Mouse (Mus musculus) olfactory bulb, adult 2 months (tissue): ENCODE data around the gene Gm17087. TPM values are rescaled to one million over a fixed set of nuclear protein-coding genes. Genes with fewer than 3 reads are reported as not detected.

Experiments used
- H3K27ac ChIP-seq: fragments of 200-500 bp; 2 replicates; pipeline ENCODE4 v1.5.1; 2012; ENCODE audit warnings: low read depth, low read length; ENCODE audit not compliant: insufficient read depth
- H3K4me1 ChIP-seq: fragments of 200-500 bp; 2 replicates; pipeline ENCODE4 v1.6.1; 2012; ENCODE audit warnings: low read length; ENCODE audit not compliant: control insufficient read depth, insufficient read depth
- H3K4me3 ChIP-seq: fragments of 200-500 bp; 2 replicates; pipeline ENCODE4 v1.5.1; 2012; ENCODE audit warnings: mild to moderate bottlenecking, low read depth, low read length, moderate library complexity; ENCODE audit not compliant: insufficient read depth
- CTCF ChIP-seq: fragments of 200-500 bp; IDR thresholded peaks from 2 replicates; pipeline ENCODE4 v1.5.1; 2012; ENCODE audit warnings: low read depth, mild to moderate bottlenecking, low read length, moderate library complexity; ENCODE audit not compliant: insufficient read depth
- POLR2A ChIP-seq: fragments of 200-500 bp; IDR thresholded peaks from 2 replicates; pipeline ENCODE4 v1.6.1; 2012; ENCODE audit warnings: mild to moderate bottlenecking, low read depth, low read length, moderate library complexity; ENCODE audit not compliant: insufficient read depth
- WGBS: fragments of 180-500 bp; shearing (Covaris S2); methylation state at CpG from one replicate; pipeline ENCODE4 v1.1.7; 2018; 5-methylcytosine and 5-hydroxymethylcytosine counted together
- polyA plus RNA-seq: library from polyadenylated mRNA; stranded (reverse); fragments of >200 nt; gene quantifications from 2 replicates; pipeline ENCODE4 v1.2.4, GENCODE M21; 2012; ENCODE audit warnings: low replicate concordance; ENCODE audit not compliant: missing spikeins, insufficient read depth, insufficient read length

Gm17087 gene
- polyA plus RNA-seq, 1 experiment, result not detected

DNA sequence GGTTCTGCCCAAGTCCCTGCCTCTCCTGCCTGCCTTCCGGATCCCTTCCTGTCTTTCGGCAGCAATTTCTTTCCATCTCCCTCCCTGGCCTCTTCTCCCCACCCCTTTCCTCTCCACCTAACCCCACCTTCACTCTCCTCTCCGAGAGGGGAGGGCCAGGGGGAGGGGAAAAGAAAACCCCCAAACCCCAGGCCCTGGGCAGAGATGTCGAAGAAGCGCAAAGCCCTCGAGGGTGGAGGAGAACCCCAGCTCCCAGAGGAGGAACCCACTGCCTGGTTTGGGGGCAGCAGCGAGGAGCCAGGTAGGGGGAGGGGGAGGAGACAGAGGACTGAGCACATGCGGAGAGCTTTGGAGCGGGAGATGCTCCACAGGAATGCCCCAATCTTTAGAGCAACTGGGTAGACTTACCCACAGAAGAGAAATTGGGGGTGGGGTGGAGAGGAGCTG, 39.9 kb downstream of the Gm17087 start:
- Histone ChIP-seq H3K4me3 (peak overlapping the region; percentile 58), H3K4me1 (peaks cover 28% of the 10 kb centered on the region), H3K27ac (peak overlapping the region; percentile 16; the same call in 1 of the 2 replicates)
- WGBS, result 33% methylated on average over 9 of the region's 9 CpGs
- no peak for TF ChIP-seq POLR2A
- no peak for TF ChIP-seq CTCF

DNA sequence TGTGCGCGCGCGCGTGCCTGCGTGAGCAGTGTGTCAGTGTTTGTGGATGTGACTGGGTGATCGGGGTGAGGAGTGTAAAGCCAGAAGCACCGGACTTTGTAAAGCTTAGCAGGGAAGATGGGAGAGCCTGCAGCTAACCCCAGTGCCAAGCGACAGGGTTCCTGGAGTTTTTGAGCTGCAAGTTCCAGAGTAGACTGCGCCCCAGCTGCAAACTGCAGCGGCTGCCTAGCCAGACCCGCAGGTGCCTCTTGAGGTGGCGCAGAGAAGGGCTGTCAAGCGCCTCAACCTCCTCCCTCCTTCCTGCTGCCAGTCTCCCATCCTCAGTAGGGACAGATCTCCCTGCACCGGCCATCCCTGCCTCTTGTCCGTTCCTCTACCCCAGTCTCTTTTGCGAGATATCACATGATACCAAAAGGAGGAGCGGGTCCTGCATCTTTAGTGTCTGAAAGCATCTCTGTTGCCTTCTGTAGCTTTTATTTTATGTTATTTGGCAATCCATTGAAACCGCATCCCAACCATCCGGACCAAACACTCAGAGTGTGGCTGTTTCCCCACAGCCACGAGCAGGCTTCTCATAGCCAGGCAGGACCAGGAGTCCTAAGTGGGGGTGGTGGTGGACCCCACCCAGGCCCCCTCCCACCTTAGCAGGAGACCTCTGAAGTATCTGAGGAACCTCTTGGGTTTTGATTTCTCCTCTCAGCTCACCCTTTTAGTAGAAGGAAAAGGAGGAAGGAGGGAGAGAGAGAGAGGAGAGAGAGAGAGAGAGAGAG, 40.6 kb downstream of the Gm17087 start:
- 1% methylated on average over 21 of the region's 21 CpGs for WGBS

DNA sequence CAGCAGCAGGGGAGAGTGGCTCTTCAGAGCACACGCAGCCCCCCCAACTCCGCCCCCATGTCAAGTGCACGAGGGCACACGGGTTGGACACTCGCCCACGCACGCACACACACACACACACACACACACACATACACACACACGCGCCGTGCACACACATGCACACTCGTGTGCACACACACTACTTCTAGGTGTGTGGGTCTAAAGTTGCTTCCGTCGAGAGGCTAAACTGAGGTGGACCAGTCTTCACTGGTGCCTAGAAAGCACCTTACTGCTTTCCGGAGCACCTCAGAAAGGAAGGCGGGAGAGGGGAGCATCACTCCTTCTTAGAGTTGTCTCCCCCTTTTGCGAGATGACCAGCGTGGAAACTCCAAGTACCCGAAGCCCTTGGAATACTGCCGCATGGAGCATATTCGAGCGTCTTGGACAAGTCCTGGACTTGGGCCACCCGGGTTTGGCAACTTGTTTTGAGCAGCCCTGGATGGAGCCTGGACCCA, 41.5 kb downstream of the Gm17087 start, which contains the start of gene Pde10a:
TSS of gene Pde10a (plus strand) at position 148 of the 497 bp plus-strand sequence.
- peak within 1 kb of the TSS; percentile 58 for H3K4me3 ChIP-seq
- H3K4me1 ChIP-seq, result peaks cover 28% of the 10 kb centered on the region
- TF ChIP-seq CTCF (no peak), POLR2A (no peak)
- under 1% methylated on average over 22 of the region's 22 CpGs for WGBS
- H3K27ac ChIP-seq, result peak within 1 kb of the TSS; percentile 78

More for the DNA sequence above, 40.6 kb downstream of the Gm17087 start:
- no peak for TF ChIP-seq CTCF
- no peak; the same call in 1 of the 2 replicates for TF ChIP-seq POLR2A
- peak overlapping the region; percentile 64 for H3K27ac ChIP-seq
- H3K4me3 ChIP-seq, result peak overlapping the region; percentile 58
- H3K4me1 ChIP-seq, result peaks cover 28% of the 10 kb centered on the region

DNA sequence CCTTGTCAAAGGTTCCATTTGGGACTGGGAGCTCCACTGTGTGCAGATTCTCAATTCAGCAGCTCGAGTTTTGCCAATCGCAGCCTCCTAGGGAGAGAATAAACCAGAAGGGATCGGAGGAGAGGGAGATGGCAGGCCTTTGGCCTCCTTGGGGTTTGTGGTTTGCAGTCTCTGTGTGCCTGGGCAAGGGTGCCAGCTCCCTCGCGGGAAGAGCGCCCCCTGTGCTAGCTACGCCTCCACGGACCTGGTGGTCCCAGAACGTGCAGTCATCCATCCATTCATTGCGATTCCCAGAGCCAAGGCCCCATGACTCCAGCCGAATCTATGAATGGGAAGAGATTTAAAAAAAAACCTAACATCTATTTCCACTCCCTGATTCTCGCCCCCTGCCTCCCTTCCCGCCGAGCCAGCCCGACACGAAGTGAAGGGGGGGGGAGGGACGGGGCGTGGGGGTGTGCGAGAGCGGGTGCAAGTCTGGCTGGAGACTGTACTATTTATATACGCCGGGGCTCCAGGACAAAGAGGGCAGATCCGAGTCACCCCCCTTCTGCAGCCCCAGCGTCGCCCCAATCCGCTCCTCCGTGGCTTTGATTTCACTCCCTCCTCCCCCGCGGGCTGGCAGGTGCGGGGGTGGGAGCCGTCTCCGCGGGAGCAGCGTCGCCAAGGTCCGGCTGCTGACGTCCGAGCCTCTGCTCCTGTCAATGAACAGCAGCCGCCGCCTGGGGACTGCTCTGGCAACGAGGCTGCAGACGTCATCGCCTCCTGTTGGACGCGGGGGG, 42.2 kb downstream of the Gm17087 start:
- H3K27ac ChIP-seq, result peak overlapping the region; percentile 78
- peak overlapping the region; percentile 58 for H3K4me3 ChIP-seq
- peaks cover 28% of the 10 kb centered on the region for H3K4me1 ChIP-seq
- TF ChIP-seq CTCF, result peak; percentile 35; the same call in 1 of the 2 replicates
- no peak; the same call in 1 of the 2 replicates for TF ChIP-seq POLR2A
- WGBS, result under 1% methylated on average over 45 of the region's 45 CpGs

DNA sequence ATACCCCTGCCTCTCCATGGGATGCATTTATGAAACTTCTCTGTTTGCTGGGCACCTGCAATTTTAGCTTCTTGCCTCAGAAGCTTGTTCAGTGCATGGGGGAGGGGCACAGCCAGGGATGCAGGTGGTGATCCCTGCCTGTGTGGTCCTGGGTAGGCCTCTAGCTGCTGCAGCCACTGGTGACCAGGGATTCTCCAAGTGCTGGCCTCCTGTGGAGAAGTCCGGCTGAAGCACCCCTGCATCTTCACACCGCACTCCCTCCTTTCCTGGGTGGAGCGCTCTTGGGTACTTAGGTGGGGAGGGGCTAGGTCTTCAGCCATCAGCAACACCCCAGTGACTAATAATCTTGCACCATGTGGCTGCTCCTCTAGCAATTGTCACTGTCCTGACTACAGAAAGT, 42.8 kb downstream of the Gm17087 start:
- 10% methylated on average over 3 of the region's 3 CpGs for WGBS
- Histone ChIP-seq H3K4me1 (peaks cover 28% of the 10 kb centered on the region), H3K27ac (peak overlapping the region; percentile 78), H3K4me3 (peak overlapping the region; percentile 58)
- TF ChIP-seq POLR2A (no peak), CTCF (no peak)

DNA sequence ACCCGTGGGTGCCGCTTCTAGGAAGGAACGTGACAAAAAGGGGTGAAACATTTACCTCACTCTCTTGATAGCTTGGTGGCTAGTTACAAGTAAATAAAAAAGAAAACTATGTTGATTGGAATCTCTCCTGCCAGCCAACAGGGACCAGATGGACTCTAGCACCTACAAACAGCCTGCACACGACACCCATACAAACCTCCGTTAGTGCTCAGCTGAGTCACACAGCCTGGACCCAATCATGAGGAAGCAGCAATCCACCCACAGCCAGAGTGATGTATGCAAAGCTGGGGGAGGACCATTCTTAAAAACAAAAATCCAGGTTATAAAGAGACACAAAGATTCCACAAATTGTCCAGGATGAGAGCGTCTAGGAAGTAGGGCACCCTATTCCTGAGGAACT, 50.7 kb downstream of the Gm17087 start:
- 52% methylated on average over 6 of the region's 6 CpGs for WGBS
- peaks cover 7% of the 10 kb centered on the region for H3K4me1 ChIP-seq
- H3K27ac ChIP-seq, result no peak overlapping the region
- no peak overlapping the region for H3K4me3 ChIP-seq
- TF ChIP-seq POLR2A (no peak), CTCF (no peak)

Other genes with a start within 250 kb of the Gm17087 start
- gene Prr18, start 229.5 kb downstream of the Gm17087 start, polyA plus RNA-seq, result not detected in 2 replicates
- gene T2, start 211.0 kb downstream of the Gm17087 start, polyA plus RNA-seq, result not detected in 2 replicates
- not detected in 2 replicates for gene T, start 132.5 kb downstream of the Gm17087 start, polyA plus RNA-seq
- not detected in 2 replicates for gene Pde10a, start 41.6 kb downstream of the Gm17087 start, polyA plus RNA-seq